Mouse (Mus musculus) forebrain, embryonic 15.5 days (tissue): ENCODE results near the gene Mrpl44. TPM values are rescaled to one million over a fixed set of nuclear protein-coding genes. Genes with fewer than 3 reads are reported as not detected.

Experiments used
- ATAC-seq: fragments of 200-750 bp; cut with Nextera tagmentation; replicated peaks from 2 replicates; pipeline ENCODE4 v1.8.0; 2017; ENCODE audit warnings: mild to moderate bottlenecking, moderate TSS enrichment, moderate library complexity
- H3K27ac ChIP-seq: fragments of 300-500 bp; sonication (generic); replicated peaks from 2 replicates; pipeline ENCODE4 v1.5.1; 2015; ENCODE audit warnings: mild to moderate bottlenecking, inconsistent platforms
- H3K27me3 ChIP-seq: fragments of 300-500 bp; sonication (generic); 2 replicates; pipeline ENCODE4 v1.6.1; 2015; ENCODE audit warnings: inconsistent platforms
- H3K36me3 ChIP-seq: fragments of 300-500 bp; sonication (generic); 2 replicates; pipeline ENCODE4 v1.6.1; 2015; ENCODE audit warnings: mild to moderate bottlenecking, inconsistent platforms
- H3K4me1 ChIP-seq: fragments of 300-500 bp; sonication (generic); 2 replicates; pipeline ENCODE4 v1.6.1; 2015; ENCODE audit warnings: inconsistent platforms
- H3K4me2 ChIP-seq: fragments of 300-500 bp; sonication (generic); replicated peaks from 2 replicates; pipeline ENCODE4 v1.6.1; 2015; ENCODE audit warnings: mild to moderate bottlenecking, inconsistent platforms
- H3K4me3 ChIP-seq: fragments of 300-500 bp; sonication (generic); 2 replicates; pipeline ENCODE4 v1.5.1; 2015; ENCODE audit warnings: mild to moderate bottlenecking, inconsistent platforms
- H3K9ac ChIP-seq: fragments of 300-500 bp; sonication (generic); replicated peaks from 2 replicates; pipeline ENCODE4 v1.6.1; 2015; ENCODE audit warnings: mild to moderate bottlenecking, inconsistent platforms
- H3K9me3 ChIP-seq: fragments of 300-500 bp; sonication (generic); 2 replicates; pipeline ENCODE4 v1.6.1; 2016; ENCODE audit warnings: inconsistent platforms
- WGBS: fragments of 180-500 bp; shearing (Covaris S2); methylation state at CpG from one replicate; pipeline ENCODE4 v1.1.7; 2015; ENCODE audit warnings: mixed read lengths; 5-methylcytosine and 5-hydroxymethylcytosine counted together
- polyA plus RNA-seq: library from polyadenylated mRNA; unstranded; fragments of >200 nt; fragmentation: Nextera tagmentation; extraction: Ambion mirVana; gene quantifications from 2 replicates; pipeline ENCODE4 v1.2.1, GENCODE M21; 2015

Gene Mrpl44
- polyA plus RNA-seq, 1 experiment from 2014 or later, result 47.4 TPM

DNA sequence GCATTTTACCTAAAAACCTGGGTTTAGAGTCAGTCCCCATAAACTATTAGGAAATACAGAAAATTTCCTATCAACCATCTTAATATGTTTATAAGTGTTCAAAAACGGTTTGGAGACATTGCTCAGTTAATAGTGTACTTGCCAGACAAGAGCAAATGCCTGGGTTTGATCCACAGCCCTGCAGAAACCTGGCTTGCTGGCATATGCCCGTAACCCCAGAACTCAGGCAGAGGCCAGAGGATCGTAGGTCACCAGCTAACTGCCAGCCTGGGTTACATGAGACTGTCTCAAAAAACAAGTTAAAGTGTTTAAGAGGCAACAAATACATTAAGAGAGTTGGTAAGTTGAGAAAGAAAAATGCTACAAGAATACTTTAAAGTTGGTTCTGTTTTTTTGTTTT lies 20.9 kb upstream of the Mrpl44 start:
- no peak overlapping the region for H3K9ac ChIP-seq
- no peaks in the 10 kb centered on the region for H3K9me3 ChIP-seq
- H3K4me3 ChIP-seq, result no peak overlapping the region
- H3K4me2 ChIP-seq, result no peak overlapping the region
- no peak for ATAC-seq
- H3K27ac ChIP-seq, result no peak overlapping the region
- H3K4me1 ChIP-seq, result peaks cover 7% of the 10 kb centered on the region
- H3K36me3 ChIP-seq, result no peaks in the 10 kb centered on the region
- WGBS, result 89% methylated on average over 3 of the region's 3 CpGs
- no peaks in the 10 kb centered on the region for H3K27me3 ChIP-seq

DNA sequence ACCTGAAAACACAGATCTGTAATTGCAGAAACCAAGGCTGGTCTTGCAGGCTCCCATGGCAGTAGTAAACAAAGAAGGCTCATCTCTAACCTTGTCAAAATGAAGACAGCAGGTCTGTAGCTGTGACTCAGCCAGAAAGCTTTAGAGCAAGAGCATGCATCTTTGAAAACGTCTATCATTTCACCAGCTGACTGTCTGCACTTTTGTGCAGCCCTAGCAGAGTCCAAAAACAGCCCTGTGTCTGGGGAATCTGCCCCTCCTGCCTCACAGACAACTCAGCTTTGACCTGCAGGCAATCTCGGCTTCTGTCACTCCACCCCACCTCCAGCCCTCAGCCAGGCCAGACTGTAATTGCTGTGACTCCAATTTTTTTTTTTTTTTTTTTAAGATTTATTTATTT lies 20.4 kb upstream of the Mrpl44 start:
- ATAC-seq, result no peak
- 75% methylated on average over 2 of the region's 2 CpGs for WGBS

DNA sequence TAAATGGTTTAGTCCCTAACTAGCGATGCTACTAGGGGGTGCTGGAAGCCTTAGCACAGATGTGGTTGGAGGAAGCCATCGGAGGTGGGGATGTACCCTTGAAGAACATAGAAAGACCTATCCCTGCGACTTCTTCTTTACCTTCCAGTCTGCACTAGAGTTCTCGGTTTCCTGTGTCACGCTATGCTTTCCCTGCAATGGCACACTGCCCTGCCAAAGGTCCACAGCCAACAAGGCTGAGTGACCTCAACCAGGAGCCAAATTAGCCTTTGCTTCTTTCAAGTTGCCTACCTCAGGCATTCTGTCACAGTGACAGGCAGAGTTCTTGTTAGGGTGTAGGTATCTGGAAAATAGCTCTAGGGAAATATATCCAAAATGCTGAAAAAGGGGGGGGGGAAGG lies 19.4 kb upstream of the Mrpl44 start:
- no peak overlapping the region for H3K9ac ChIP-seq
- no peaks in the 10 kb centered on the region for H3K36me3 ChIP-seq
- no peak overlapping the region for H3K4me3 ChIP-seq
- WGBS, result 89% methylated on average over 5 of the region's 5 CpGs
- H3K27ac ChIP-seq, result no peak overlapping the region
- H3K4me1 ChIP-seq, result peaks cover 17% of the 10 kb centered on the region
- no peak for ATAC-seq
- H3K27me3 ChIP-seq, result no peaks in the 10 kb centered on the region
- H3K4me2 ChIP-seq, result no peak overlapping the region
- H3K9me3 ChIP-seq, result no peaks in the 10 kb centered on the region

More for the DNA sequence above, 20.4 kb upstream of the Mrpl44 start:
- no peak overlapping the region for H3K27ac ChIP-seq
- no peak overlapping the region for H3K9ac ChIP-seq
- no peaks in the 10 kb centered on the region for H3K27me3 ChIP-seq
- H3K9me3 ChIP-seq, result no peaks in the 10 kb centered on the region
- no peaks in the 10 kb centered on the region for H3K36me3 ChIP-seq
- no peak overlapping the region for H3K4me2 ChIP-seq
- H3K4me1 ChIP-seq, result peaks cover 10% of the 10 kb centered on the region
- H3K4me3 ChIP-seq, result no peak overlapping the region

DNA sequence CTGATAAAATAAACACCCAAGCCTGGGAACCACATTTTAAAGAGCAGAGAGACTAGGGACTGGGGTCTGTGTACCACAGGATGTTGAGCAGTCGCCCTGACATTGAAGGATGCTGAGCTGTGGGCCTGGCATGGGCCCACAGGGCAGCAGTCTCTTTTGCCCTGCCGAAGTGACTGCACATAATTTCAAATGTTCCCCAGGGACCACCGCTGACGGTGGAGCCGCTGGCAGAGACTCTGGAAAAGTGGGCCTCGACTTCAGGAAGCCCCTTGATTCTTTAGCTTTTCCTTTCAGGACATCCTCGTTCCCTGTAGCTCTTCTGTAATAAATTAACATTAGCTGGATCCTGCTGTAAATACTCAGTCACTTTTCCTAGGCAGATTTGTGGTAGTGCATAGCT lies 18.7 kb upstream of the Mrpl44 start:
- Histone ChIP-seq H3K27ac (no peak overlapping the region), H3K9me3 (no peaks in the 10 kb centered on the region), H3K27me3 (no peaks in the 10 kb centered on the region), H3K36me3 (no peaks in the 10 kb centered on the region), H3K9ac (no peak overlapping the region), H3K4me2 (no peak overlapping the region), H3K4me3 (no peak overlapping the region), H3K4me1 (peaks cover 19% of the 10 kb centered on the region)
- no peak for ATAC-seq
- 83% methylated on average over 7 of the region's 7 CpGs for WGBS

DNA sequence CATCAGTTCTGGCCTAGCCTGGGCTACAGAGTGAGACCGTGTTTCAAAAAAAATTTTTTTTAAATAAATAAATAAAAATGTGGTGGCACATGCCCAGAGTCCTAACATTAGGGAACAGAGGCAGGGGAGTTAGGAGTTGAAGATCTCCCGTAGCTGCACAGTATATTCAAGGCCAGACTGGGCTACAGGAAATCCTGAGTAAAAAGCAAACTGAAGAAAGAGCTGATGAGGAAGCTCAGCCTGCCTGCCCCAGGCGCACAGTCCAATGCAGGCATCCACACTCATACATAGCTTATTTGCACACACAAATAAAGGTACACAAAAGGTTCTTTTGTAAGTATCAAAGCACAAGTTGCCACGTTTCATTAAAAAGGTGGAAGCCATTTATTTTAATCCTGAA lies 18.2 kb upstream of the Mrpl44 start:
- no peak for ATAC-seq
- peaks cover 22% of the 10 kb centered on the region for H3K4me1 ChIP-seq
- H3K27me3 ChIP-seq, result no peaks in the 10 kb centered on the region
- no peaks in the 10 kb centered on the region for H3K9me3 ChIP-seq
- no peaks in the 10 kb centered on the region for H3K36me3 ChIP-seq
- no peak overlapping the region for H3K4me3 ChIP-seq
- no peak overlapping the region for H3K27ac ChIP-seq
- no peak overlapping the region for H3K4me2 ChIP-seq
- WGBS, result 67% methylated on average over 4 of the region's 4 CpGs
- H3K9ac ChIP-seq, result no peak overlapping the region

DNA sequence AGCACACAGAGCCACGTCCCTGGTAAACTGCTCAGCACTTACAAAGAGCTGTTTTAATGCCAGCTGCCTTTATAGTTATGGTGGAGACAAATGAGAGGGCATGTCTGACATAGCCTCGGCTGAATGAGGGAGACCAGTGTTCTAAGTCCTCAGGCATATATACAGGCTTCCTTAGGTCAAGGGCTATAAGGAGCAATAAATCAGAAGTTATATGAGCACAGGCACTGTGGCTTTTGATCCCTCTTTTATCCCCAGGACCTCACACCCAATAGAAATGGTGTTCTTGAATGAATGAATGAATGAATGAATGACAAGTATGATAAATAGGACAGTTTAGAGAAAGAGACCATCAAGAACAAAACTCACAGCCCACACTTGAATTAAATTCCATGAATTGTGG lies 16.8 kb upstream of the Mrpl44 start:
- no peaks in the 10 kb centered on the region for H3K9me3 ChIP-seq
- H3K9ac ChIP-seq, result no peak overlapping the region
- no peak overlapping the region for H3K27ac ChIP-seq
- no peaks in the 10 kb centered on the region for H3K27me3 ChIP-seq
- WGBS, result 43% methylated on average over 2 of the region's 2 CpGs
- no peak for ATAC-seq
- H3K4me1 ChIP-seq, result peaks cover 22% of the 10 kb centered on the region
- H3K4me2 ChIP-seq, result no peak overlapping the region
- H3K4me3 ChIP-seq, result no peak overlapping the region
- no peaks in the 10 kb centered on the region for H3K36me3 ChIP-seq

DNA sequence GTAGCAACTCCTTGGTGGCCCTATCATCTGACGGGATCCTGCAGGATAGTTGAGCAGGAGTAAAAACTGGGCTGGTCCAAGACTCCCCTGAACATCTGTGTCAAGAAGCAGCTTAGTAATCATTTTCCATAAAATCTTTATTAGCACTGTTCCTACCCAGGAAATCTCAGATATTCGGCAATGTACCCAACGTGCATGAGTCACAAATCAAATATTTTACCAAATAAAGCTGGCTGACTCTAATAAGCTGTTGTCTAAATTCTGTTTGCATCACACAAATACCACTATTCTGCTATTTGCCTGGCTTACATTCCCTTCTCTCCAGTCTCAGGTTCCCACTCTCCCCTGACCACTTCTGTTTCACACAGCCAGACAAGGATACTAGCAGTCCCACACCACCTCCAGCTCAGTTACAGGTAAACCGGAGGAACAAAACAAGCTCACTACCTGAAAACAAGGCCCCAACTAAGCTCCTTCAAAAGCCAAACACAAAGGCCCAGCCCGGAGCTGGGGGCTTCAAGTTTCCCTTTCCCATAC lies 16.3 kb upstream of the Mrpl44 start:
- H3K27me3 ChIP-seq, result no peaks in the 10 kb centered on the region
- WGBS, result 61% methylated on average over 5 of the region's 5 CpGs
- H3K9me3 ChIP-seq, result no peaks in the 10 kb centered on the region
- H3K36me3 ChIP-seq, result no peaks in the 10 kb centered on the region
- H3K27ac ChIP-seq, result no peak overlapping the region
- H3K4me3 ChIP-seq, result peak overlapping the region; percentile 5; the same call in 1 of the 2 replicates
- no peak overlapping the region for H3K9ac ChIP-seq
- H3K4me1 ChIP-seq, result peaks cover 22% of the 10 kb centered on the region
- H3K4me2 ChIP-seq, result peak overlapping the region; percentile 72
- no peak for ATAC-seq

DNA sequence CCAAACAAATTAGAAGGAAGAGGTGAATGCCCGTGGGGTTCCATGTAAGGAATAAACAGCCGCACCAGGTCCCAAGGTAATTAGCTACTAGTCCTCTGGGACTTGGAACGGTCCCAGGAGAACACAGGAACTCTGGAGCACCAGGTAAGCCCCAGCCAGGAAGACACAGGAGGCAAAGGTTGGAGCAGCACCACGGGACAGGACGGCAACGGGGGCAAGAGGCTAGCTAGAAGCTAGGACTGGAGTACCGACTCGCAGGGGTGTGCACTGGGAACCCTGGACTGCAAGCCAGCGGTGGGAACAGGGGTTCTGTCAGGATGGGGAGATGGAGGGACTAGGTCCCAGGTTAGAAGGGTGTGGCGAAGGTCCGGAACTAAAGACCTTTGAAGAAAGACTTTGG lies 15.2 kb upstream of the Mrpl44 start:
- Histone ChIP-seq H3K9me3 (no peaks in the 10 kb centered on the region), H3K27me3 (no peaks in the 10 kb centered on the region), H3K27ac (no peak overlapping the region), H3K36me3 (no peaks in the 10 kb centered on the region), H3K4me1 (peaks cover 22% of the 10 kb centered on the region), H3K9ac (peak overlapping the region; percentile 86), H3K4me3 (peak overlapping the region; percentile 66), H3K4me2 (peak overlapping the region; percentile 72)
- 4% methylated on average over 11 of the region's 11 CpGs for WGBS
- ATAC-seq, result no peak; the same call in 1 of the 2 replicates

DNA sequence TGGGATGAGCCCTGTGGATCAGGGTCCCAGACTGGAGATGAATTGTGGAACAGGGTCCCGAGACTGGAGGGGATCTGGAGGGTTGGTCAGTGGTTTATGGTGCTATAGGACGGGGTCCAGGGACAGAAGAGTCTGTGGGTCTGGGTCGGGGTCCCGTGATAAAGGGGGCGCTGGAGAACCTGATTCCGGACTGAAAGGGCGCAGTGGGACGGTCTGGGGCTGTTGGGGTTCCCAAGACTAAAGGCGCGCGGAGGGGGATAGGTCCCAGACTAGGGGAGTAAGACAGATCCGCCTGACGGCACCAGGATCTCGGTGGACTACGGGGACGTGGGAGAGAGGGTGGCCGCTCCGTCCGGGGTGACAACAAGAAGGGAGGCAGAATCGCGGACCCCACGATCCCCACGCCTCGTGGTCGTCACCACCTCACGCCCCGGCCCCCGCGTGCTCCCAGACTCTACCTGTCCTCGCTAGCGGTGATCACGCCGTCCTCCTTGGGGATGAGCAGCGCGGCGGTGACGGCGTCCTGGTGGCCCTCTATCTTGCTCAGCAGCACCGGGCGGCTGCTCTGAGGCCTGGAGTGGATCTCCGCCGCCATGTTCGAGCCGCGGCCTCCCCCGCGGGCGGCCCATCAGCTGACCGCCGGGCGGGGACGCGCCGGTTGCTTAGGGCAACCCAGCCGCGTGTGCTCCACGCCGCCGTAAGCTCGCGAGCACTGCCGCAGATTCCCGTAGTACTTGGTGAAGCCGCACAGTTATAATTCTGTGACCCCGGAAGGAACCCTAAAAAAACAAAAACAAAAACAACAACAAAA lies 14.5 kb upstream of the Mrpl44 start:
- under 1% methylated on average over 65 of the region's 65 CpGs for WGBS
- ATAC-seq, result peak; percentile 97
- peak overlapping the region; percentile 41; the same call in 1 of the 2 replicates for H3K27ac ChIP-seq
- peak overlapping the region; percentile 66 for H3K4me3 ChIP-seq
- H3K36me3 ChIP-seq, result no peaks in the 10 kb centered on the region
- peaks cover 22% of the 10 kb centered on the region for H3K4me1 ChIP-seq
- H3K27me3 ChIP-seq, result no peaks in the 10 kb centered on the region
- H3K9me3 ChIP-seq, result no peaks in the 10 kb centered on the region
- H3K4me2 ChIP-seq, result peak overlapping the region; percentile 72
- H3K9ac ChIP-seq, result peak overlapping the region; percentile 86

DNA sequence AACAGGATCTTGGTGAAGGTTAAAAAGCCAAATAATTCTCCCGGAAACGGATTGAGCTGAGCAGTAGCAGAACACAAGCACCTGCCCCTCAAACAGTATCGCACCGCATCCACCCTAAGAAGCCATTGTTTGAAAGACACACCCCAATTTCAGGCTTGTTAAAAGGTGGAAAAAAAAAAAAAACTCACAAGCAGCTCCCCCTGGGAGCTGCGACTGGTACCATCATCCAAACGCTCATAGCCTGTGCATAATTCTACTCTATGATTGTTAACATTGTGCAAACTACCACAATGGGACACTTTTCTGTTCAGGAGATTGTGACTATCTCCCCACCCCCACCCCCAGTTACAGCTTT lies 13.9 kb upstream of the Mrpl44 start:
- Histone ChIP-seq H3K36me3 (no peaks in the 10 kb centered on the region), H3K4me2 (peak overlapping the region; percentile 72), H3K27ac (peak overlapping the region; percentile 41), H3K4me3 (peak overlapping the region; percentile 66), H3K27me3 (no peaks in the 10 kb centered on the region), H3K4me1 (peaks cover 22% of the 10 kb centered on the region), H3K9ac (peak overlapping the region; percentile 86), H3K9me3 (no peaks in the 10 kb centered on the region)
- WGBS, result under 1% methylated on average over 6 of the region's 6 CpGs
- ATAC-seq, result peak; percentile 53; the same call in 1 of the 2 replicates

DNA sequence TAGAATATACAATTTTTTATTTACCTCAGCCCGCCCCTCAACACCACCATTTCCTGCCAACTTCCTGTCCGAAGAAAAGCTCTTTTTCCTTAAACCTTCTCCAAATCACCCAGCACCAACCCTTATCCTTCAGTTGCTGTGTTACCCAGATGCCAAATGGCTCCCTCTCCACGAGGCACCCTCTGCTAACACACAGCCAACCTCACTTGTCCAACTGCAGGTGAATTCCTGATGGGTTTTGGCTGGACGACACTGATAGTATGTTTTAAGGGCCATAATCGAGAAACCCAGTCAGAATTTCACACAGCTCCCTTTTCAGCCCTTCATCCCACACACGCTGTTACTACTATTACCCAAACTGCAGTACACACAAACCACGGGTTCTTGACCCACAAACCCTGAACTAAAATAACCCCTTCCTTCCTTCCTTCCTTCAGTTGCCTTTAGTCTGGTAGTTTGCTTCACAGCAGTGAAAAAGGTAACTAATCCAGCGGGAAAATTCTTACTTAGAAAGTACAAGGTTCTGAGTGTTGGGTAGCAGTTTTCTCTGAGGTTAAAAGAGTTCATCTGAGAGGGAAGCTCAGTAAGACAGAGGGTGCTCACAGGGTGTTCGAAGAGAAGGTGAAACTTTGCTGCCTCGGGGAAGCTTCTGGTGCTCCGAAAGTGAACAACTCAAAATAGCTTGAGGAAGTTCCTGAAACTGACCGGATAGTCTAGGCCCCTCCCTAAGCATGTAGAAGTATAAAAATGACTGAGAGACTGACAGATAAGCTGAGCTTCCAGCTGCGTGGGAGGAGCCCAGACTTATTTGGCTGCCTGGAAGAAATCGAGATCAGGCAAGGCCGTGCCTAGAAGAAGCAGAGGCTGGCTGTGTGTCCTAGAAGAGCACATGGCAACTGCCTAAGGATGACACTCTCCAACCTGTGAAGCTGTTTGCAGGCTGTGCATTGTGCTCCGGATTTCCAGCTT lies 13.3 kb upstream of the Mrpl44 start:
- 67% methylated on average over 16 of the region's 16 CpGs for WGBS
- H3K27ac ChIP-seq, result peak overlapping the region; percentile 41; the same call in 1 of the 2 replicates
- ATAC-seq, result no peak

DNA sequence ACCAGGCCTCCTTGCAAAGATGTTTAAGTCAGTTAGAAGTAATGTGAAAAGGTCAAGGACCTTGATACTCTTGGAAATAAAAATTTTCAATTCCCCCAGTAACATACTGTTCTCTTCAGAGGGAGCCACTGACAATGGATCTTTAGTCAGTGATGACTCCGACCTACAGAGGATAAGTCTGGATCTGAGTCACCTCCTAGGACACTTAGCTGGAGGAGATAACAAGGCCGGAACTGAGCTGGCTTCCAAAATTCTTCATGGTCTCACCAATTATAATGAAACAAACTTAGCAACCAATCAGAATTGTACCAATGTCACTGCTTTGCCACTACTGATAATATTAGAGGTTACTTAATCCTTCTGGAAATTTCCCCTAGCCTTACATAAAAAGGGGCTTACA lies 11.8 kb upstream of the Mrpl44 start:
- Histone ChIP-seq H3K27me3 (no peaks in the 10 kb centered on the region), H3K4me1 (peaks cover 22% of the 10 kb centered on the region), H3K36me3 (no peaks in the 10 kb centered on the region), H3K27ac (no peak overlapping the region), H3K4me3 (no peak overlapping the region), H3K4me2 (no peak overlapping the region), H3K9me3 (no peaks in the 10 kb centered on the region), H3K9ac (no peak overlapping the region)
- no peak for ATAC-seq
- WGBS, result 91% methylated on average over 2 of the region's 2 CpGs

More for the DNA sequence above, 13.3 kb upstream of the Mrpl44 start:
- H3K9ac ChIP-seq, result no peak overlapping the region; the same call in 1 of the 2 replicates
- H3K4me3 ChIP-seq, result peak overlapping the region; percentile 66
- peak overlapping the region; percentile 72 for H3K4me2 ChIP-seq
- H3K4me1 ChIP-seq, result peaks cover 22% of the 10 kb centered on the region
- no peaks in the 10 kb centered on the region for H3K27me3 ChIP-seq
- H3K36me3 ChIP-seq, result no peaks in the 10 kb centered on the region
- H3K9me3 ChIP-seq, result no peaks in the 10 kb centered on the region
